Mouse (Mus musculus) lung, postnatal 25 days (tissue): ENCODE measurements around the gene Bak1.
"Not testable (repeated sequence)": the region's sequence is repeated elsewhere in the genome, so short reads cannot be mapped to it uniquely, and the experiment has no call there.

Experiments
- DNase-seq: peaks from one replicate; pipeline ENCODE4 v3.0.0; 2022; ENCODE audit warnings: low spot score

Gene Bak1

GRCm38 (mm10) chr17:26979426-26979825 lies 49.4 kb downstream of the Bak1 start:
- DNase-seq, result peak; percentile 23

DNA sequence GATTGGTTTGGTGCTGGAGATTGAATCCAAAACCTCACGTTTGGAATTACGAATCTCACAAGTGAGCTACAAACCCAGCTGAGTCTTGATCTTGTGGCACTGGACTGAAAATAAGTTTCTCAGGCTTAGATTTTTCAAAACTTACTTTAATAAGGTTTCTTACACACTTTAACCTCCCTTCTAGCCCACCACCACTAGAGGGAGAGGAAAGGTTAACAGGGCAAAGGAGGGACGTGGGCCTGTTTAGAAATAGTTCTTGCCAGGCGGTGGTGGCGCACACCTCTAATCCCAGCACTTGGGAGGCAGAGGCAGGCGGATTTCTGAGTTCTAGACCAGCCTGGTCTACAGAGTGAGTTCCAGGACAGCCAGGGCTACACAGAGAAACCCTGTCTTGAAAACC lies 51.5 kb downstream of the Bak1 start:
- not testable (repeated sequence) for DNase-seq

DNA sequence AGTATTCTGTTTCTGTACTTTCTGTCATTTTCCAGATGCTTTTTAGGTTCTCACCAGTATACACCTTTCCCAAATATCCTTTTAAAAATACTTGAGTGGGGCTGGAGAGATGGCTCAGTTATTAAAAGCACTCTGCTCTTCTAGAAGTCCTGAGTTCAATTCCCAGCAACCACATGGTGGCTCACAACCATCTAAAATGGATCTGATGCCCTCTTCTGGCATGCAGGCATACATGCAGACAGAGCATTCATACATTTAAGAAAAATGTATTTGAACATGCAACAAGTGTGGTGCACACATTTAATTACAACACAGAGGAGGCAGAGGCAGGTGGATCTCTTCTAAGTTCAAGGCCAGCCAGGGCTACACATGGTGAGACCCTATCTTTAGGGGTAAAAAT lies 53.4 kb downstream of the Bak1 start:
- no peak for DNase-seq

- DNase-seq, result no peak
Measured at GRCm38 (mm10) chr17:26974547-26974946, 54.3 kb downstream of the Bak1 start.

GRCm38 (mm10) chr17:26972703-26973574 lies 55.9 kb downstream of the Bak1 start, which contains the start of gene Zbtb9:
Gene Zbtb9, plus strand, starts transcription at chr17:26973167.
- DNase-seq, result peak; percentile 97

DNA sequence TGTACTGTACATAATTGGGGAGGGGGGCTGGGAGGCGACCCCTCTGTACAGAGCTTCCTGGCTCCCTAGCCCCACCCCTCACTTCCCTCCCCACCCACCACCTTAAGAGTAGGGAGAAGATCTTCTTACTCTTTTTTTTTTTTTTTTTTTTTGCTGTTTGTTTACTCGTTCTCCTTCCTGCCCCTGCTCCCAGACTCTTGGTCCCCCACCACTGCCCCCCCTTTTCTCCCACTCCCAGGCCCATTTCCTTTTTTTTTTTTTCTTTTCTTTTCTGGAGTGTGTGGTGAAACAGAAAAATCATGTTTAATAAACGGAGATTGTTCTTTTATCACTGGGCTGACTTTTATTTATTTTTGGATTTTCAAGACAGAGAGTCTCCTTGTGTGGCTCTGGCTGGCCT lies 56.7 kb downstream of the Bak1 start:
- DNase-seq, result no peak

GRCm38 (mm10) chr17:26971247-26971905 lies 57.4 kb downstream of the Bak1 start:
- DNase-seq, result no peak

DNA sequence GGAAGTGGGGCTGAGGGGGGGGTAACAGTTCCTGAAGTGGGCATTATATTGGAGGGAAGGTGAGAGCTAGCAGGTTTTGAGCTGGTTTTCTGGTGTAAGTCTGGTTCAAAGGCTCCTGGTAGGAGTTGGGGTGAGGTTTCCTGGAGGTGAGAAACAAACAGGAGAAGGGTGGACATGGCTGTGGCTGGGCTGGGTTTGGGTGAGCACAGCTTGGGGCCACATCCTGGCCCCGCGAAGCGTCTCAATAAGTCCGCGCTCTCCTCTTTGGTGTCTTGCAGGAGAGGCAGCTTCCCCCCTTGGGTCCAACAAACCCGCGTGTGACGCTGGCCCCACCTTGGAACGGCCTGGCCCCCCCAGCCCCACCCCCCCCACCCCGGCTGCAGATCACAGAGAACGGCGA lies 58.6 kb downstream of the Bak1 start:
- DNase-seq, result no peak
